Mouse (Mus musculus) mouse embryonic stem cell (cell line): ENCODE measurements at regions not wholly inside any gene's neighbourhood (a gene's known extent, or its start where the extent isn't known, plus 50 kb on each side); places are given as distances from the start of the nearest gene placed in this dataset.

ENCODE experiments used
- in situ Hi-C, 2 experiments: fragments of 300-500 bp; cut with MboI; formaldehyde crosslinking; loops; 1 replicate in 1 of 2; 3 replicates in 1 of 2; pipeline ENCODE4 v1.14.3; 2019 to 2020; ENCODE audit warnings: low sequenced_read_pairs in 2 of 2, low pct_unique_long_range_greater_than_20kb in 1 of 2, mixed read lengths in 1 of 2; ENCODE audit not compliant: unreplicated experiment in 1 of 2

GRCm38 (mm10) chr17:79485239-79485638 is 126.4 kb upstream of the Rmdn2 start:
- in situ Hi-C loops: no loop called here

DNA sequence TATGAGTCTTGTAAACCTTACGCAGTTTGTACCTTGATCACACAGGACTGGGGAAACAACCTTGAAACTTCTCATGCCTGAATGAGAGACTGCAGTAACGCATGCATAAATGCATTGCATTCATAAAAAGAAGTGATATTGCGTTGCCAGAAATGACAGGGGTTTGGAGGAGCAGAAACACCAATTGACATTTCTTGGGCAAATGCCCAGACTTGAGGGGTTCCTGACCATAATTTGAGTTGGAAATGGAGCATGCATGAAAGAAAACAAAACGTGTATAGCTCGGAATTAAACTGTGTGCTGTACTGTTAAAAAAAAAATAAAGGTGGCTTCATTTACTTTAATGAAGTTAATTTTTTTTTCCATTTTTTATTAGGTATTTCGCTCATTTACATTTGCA is 122.4 kb upstream of the Rmdn2 start:
- in situ Hi-C loops: no loop called here

DNA sequence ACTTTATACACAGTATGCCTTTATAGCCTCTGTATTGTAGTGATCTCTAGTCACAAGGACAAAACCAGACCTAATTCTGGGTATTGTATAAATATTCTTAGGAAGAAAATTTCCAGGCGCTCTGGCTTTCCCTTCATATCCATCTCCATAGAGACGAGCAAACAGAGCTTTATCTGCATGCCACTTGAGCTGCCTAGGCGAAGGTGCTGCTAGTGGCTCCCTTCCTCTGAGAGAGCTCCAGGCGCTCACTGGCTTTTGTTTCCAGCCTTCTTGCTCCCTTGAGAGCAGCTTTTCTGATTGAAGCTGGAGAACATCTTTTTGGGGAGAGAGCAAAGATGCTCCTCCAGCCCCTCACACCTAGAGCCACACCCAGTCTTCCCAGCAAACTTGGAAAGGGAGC is 114.0 kb upstream of the Rmdn2 start:
- in situ Hi-C loops: no loop called here

- in situ Hi-C loops: no loop called here
Observed at GRCm38 (mm10) chr17:79498321-79498720, 113.3 kb upstream of the Rmdn2 start.

DNA sequence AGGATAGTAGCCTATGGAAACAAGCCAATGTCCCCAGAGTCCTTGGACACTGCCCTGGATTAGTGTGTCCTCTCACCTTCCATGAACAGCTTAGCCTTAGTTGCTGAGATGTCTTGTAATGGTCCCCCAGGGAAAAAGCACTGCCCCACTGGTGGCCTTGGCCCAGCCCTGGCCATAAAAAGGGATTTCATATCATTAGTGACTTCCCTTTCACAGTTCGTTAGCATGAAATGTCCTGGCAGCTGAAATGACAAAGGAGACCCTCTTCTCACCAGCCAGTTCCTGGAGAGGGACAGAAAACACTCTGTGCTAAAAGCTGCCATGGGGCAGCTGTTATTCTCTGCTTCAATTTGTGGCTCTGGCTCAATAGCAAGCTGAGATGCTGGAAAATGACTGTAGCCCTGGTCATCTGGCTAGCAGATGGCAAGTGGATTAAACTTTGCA is 110.6 kb upstream of the Rmdn2 start:
- in situ Hi-C loops: no loop called here

- in situ Hi-C loops: no loop called here
Observed at GRCm38 (mm10) chr17:79501926-79502325, 109.7 kb upstream of the Rmdn2 start.

DNA sequence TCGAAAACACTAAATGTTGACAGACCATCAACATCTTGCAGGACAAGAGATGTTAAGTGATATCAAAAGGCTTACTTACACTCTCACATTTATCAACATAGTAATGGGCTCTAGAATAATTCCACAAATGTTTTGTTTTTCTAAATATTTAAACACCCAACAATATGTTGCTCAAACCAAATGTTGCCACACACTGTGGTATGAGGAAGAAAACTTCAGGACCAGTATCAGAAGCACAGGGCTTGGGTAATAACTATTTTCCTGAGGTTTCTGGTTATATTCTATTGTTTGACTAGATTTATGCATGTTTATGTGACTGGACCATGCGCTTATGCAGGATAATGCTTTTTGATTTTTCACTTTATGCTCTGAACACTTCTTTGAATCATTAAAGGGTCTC is 108.6 kb upstream of the Rmdn2 start:
- in situ Hi-C loops: no loop called here

DNA sequence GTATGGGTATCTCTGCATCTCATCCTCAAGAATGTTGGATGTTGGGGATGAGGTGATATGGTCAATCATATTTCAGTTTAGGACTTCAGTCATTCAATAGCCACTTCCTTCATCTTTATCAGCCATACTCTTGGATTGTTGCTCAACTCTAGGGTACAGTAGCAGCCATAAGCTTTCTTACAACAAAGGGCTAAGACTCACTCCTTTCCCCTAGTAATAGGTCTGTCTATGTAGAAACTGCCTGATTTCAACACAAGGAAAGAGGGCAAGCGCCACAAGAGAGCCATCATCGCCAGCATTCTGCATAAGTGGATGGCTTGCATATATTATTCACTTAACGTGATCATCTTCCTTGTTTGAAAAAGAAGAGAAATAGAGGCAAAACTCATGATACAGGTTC is 107.5 kb upstream of the Rmdn2 start:
- in situ Hi-C loops: no loop called here

- in situ Hi-C loops: no loop called here
Observed at GRCm38 (mm10) chr17:79505565-79505964, 106.1 kb upstream of the Rmdn2 start.

- in situ Hi-C loops: no loop called here
Observed at GRCm38 (mm10) chr17:79509281-79509680, 102.4 kb upstream of the Rmdn2 start.

GRCm38 (mm10) chr17:79509957-79510710 is 101.5 kb upstream of the Rmdn2 start:
- in situ Hi-C loops: loop anchor here in 1 of 2 experiments (10.0 kb wide), 1 partner anchor 395 kb away; no protein-coding TSS in a partner anchor

DNA sequence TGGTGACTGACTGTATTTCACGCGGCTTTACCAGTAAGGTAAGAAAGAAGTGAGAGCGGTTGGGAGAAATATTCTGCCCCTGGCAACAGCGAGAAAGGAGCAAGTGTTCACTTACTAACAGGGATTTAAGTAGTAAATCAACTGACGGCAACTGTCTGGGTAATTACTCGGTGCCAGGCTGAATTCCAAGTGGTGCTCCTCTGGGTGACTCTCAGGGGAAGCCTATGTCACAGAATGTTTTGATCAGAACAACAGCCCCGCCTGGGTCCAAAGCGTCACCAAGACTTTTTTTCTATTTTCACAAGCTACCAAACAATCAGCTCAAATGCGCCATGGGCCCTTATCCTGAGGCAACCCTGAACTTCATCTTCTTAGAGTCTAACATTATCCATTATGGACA is 100.4 kb upstream of the Rmdn2 start:
- in situ Hi-C loops: loop anchor here in 1 of 2 experiments (10.0 kb wide), 1 partner anchor 396 kb away; no protein-coding TSS in a partner anchor

GRCm38 (mm10) chr17:79514076-79514475 is 97.6 kb upstream of the Rmdn2 start:
- in situ Hi-C loops: loop anchor here in 1 of 2 experiments (10.0 kb wide), 1 partner anchor 399 kb away; no protein-coding TSS in a partner anchor

GRCm38 (mm10) chr17:79518185-79518584 is 93.5 kb upstream of the Rmdn2 start:
- in situ Hi-C loops: loop anchor here in 1 of 2 experiments (10.0 kb wide), 1 partner anchor 403 kb away; no protein-coding TSS in a partner anchor

GRCm38 (mm10) chr17:79518696-79519095 is 93.0 kb upstream of the Rmdn2 start:
- in situ Hi-C loops: loop anchor here in 1 of 2 experiments (10.0 kb wide), 1 partner anchor 404 kb away; no protein-coding TSS in a partner anchor

- in situ Hi-C loops: loop anchor here in 1 of 2 experiments (10.0 kb wide), 1 partner anchor 405 kb away; no protein-coding TSS in a partner anchor
Observed at GRCm38 (mm10) chr17:79519356-79519755, 92.3 kb upstream of the Rmdn2 start.

DNA sequence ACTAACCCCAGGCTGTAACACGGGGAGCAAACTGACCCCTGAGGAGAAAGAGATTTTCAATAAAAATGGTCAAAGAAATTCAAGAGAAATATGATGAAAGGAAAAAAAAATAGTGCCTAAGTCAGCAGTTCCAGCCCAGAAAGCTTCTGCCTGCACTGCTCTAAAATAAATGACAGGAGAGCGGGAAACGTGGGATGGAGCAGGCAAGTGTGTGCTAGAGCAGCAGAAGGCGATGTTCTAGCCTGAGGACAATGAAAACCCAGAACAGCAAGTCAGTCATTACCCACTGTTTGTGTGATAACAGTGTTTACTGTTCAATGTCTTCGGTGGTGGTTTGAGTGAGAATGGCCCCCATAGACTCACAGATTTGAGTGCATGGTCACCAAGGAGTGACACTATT is 91.4 kb upstream of the Rmdn2 start:
- in situ Hi-C loops: no loop called here

DNA sequence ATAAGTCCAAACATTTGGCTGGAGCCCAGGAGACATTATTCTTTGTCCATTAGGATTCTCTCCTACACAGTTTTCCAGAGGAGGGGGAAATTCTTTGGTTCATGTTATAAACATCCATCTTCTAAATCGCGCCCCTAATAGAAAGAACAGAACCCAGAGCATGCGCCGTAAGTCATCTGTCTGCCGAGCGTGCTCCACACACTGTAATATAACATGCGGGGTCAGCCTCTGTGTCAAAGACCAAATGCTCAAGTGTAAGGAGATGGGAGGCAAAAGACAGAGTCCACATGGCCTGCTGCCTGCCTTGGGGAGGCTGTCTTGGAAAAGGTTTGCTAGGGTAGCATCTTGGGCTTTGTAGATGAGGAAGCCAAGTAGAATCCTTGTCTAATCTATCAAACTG is 90.0 kb upstream of the Rmdn2 start:
- in situ Hi-C loops: no loop called here

DNA sequence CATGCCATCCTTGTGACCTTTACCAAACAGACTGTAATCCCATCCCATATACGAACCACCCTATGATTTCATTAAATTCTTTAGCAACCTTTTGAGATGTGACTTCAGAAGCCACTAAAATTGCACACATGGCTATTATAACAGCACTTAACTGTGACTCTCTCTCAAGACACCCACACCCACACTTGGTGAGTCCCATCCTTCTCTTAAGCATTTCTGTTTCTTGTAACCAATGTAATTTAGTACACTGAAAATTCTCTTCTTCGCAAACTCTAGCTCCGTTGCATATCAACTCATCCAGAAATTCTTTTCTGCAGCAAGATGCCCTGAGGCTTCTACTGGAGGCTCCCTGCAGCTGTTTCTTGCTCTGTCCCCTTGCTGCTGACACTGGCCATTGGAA is 88.4 kb upstream of the Rmdn2 start:
- in situ Hi-C loops: no loop called here

- in situ Hi-C loops: no loop called here
Observed at GRCm38 (mm10) chr17:79527391-79527790, 84.3 kb upstream of the Rmdn2 start.
